Comparison of ENCODE assay signal across 13 mouse cellular contexts in the genomic region with DNA sequence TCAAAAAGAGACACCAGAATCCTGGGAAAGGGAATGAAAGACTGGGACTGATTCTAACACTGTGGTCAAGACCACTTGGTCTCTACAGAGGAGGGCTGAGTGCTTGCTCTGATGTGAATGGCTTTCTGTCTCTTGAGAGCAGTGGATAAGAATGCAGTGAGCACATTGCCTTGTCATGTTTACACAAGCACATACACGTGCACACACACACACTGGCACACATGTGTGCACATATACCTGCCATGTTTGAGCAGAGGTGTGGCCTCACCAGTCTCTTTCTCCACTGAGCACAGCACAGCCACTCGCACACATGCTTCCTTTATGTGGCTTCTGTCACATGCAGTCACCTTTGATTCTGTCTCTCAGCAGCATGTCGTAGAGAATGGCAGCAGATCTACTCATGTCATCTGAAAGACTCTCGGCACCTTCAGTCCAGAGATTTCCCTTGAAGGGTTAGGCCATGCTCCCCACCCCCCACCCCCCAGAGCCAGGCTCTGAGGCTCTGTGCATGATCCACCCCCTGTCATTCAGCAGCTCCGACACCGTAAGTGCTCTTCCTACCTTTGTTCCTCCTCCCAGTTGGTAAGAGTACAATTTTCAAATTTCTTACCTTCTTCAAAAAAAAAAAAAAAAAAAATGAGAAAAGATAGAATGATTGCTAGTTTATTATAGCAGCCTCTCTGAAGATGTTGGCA.
DNase-seq lines count a peak whose midpoint lies in the region; ATAC-seq and TF ChIP-seq lines count a peak whose summit lies in the region.
"Had no signal": no experiment of that assay in that cellular context is flagged by ENCODE, and none has a peak within 500 bp of the region (broad histone marks: within the 10 kb centered on the region; RNA-seq: fewer than 3 reads in every experiment).

No protein-coding gene starts in this region.

- no peak overlapping the region for H3K4me3 ChIP-seq in forebrain, embryonic 10.5 days
- H3K4me3 ChIP-seq in forebrain, embryonic 11.5 days (ENCODE audit: low read depth, low read length) = no peak overlapping the region
- H3K4me3 ChIP-seq in lung, postnatal 0 days (ENCODE audit: low read depth, low read length) = no peak overlapping the region
- H3K4me3 ChIP-seq in forebrain, embryonic 16.5 days (replicated peaks; ENCODE audit: low read length) = no peak overlapping the region
- H3K4me3 ChIP-seq: left cerebral cortex, adult 2 months; liver, embryonic 13.5 days had no signal

- H3K27ac ChIP-seq in forebrain, embryonic 10.5 days = 0 out of 2 replicates have a peak overlapping the region, but pooled peaks have one; percentile 16
- H3K27ac ChIP-seq in forebrain, embryonic 11.5 days (ENCODE audit: low read depth, low read length) = no peak overlapping the region
- no peak overlapping the region for H3K27ac ChIP-seq in lung, postnatal 0 days (ENCODE audit: low read length)
- no peak overlapping the region for H3K27ac ChIP-seq in forebrain, embryonic 16.5 days (ENCODE audit: low read length)
- H3K27ac ChIP-seq: liver, embryonic 13.5 days had no signal

- H3K4me2 ChIP-seq in forebrain, embryonic 11.5 days (ENCODE audit: low read depth, low read length, severe bottlenecking) = no peak overlapping the region
- H3K4me2 ChIP-seq in lung, postnatal 0 days (replicated peaks; ENCODE audit: low read depth, low read length) = no peak overlapping the region
- no peak overlapping the region for H3K4me2 ChIP-seq in forebrain, embryonic 16.5 days (ENCODE audit: low read length)
- H3K4me2 ChIP-seq: liver, embryonic 13.5 days had no signal

- no peak for TF ChIP-seq EP300 in lung, postnatal 0 days (IDR thresholded peaks at IDR 0.05)

- no peak overlapping the region for H3K9ac ChIP-seq in forebrain, embryonic 11.5 days (ENCODE audit: low read length)
- H3K9ac ChIP-seq in lung, postnatal 0 days (replicated peaks; ENCODE audit: low read depth) = no peak overlapping the region
- H3K9ac ChIP-seq in forebrain, embryonic 16.5 days (replicated peaks; ENCODE audit: low read depth, low read length) = no peak overlapping the region
- H3K9ac ChIP-seq: liver, embryonic 13.5 days had no signal

- no peaks in the 10 kb centered on the region for H3K27me3 ChIP-seq in forebrain, embryonic 10.5 days (ENCODE audit: poor library complexity, severe bottlenecking)
- H3K27me3 ChIP-seq in forebrain, embryonic 11.5 days (ENCODE audit: control insufficient read depth, insufficient read depth, low read length) = no peaks in the 10 kb centered on the region
- no peaks in the 10 kb centered on the region for H3K27me3 ChIP-seq in lung, postnatal 0 days (replicated peaks; ENCODE audit: insufficient read depth, low read length)
- no peaks in the 10 kb centered on the region for H3K27me3 ChIP-seq in forebrain, embryonic 16.5 days (replicated peaks; ENCODE audit: control insufficient read depth, insufficient read depth, low read length)
- H3K27me3 ChIP-seq: CH12.LX; liver, embryonic 13.5 days had no signal

- no peak for TF ChIP-seq CTCF in lung, postnatal 0 days (IDR thresholded peaks at IDR 0.05)

- H3K4me1 ChIP-seq in forebrain, embryonic 10.5 days = peaks cover 14% of the 10 kb centered on the region
- H3K4me1 ChIP-seq in forebrain, embryonic 11.5 days (replicated peaks; ENCODE audit: control insufficient read depth, insufficient read depth, low read length) = no peaks in the 10 kb centered on the region
- H3K4me1 ChIP-seq in lung, postnatal 0 days (ENCODE audit: insufficient read depth, low read depth, low read length) = no peaks in the 10 kb centered on the region
- H3K4me1 ChIP-seq in forebrain, embryonic 16.5 days (replicated peaks; ENCODE audit: control insufficient read depth, insufficient read depth, low read length) = peaks cover 12% of the 10 kb centered on the region
- H3K4me1 ChIP-seq: liver, embryonic 13.5 days had no signal

- ATAC-seq in forebrain, embryonic 11.5 days (replicated peaks; ENCODE audit: low FRiP score) = no peak
- ATAC-seq in lung, postnatal 0 days = peak; percentile 62
- ATAC-seq in forebrain, embryonic 16.5 days = peak; percentile 41; the same call in 1 of the 2 replicates

- H3K36me3 ChIP-seq in forebrain, embryonic 10.5 days (replicated peaks) = no peaks in the 10 kb centered on the region
- no peaks in the 10 kb centered on the region for H3K36me3 ChIP-seq in forebrain, embryonic 11.5 days (ENCODE audit: control insufficient read depth, insufficient read depth, low read length)
- no peaks in the 10 kb centered on the region for H3K36me3 ChIP-seq in lung, postnatal 0 days (ENCODE audit: insufficient read depth, low read length)
- no peaks in the 10 kb centered on the region for H3K36me3 ChIP-seq in forebrain, embryonic 16.5 days (ENCODE audit: control insufficient read depth, insufficient read depth)
- H3K36me3 ChIP-seq: liver, embryonic 13.5 days had no signal

- no peaks in the 10 kb centered on the region for H3K9me3 ChIP-seq in forebrain, embryonic 10.5 days
- no peaks in the 10 kb centered on the region for H3K9me3 ChIP-seq in forebrain, embryonic 11.5 days (ENCODE audit: control insufficient read depth, low read length)
- H3K9me3 ChIP-seq in lung, postnatal 0 days (ENCODE audit: low read length) = no peaks in the 10 kb centered on the region
- no peaks in the 10 kb centered on the region for H3K9me3 ChIP-seq in forebrain, embryonic 16.5 days (ENCODE audit: control insufficient read depth, low read length)
- H3K9me3 ChIP-seq: liver, embryonic 13.5 days had no signal

- DNase-seq in forebrain, embryonic 10.5 days (ENCODE audit: extremely low spot score, low spot score) = no peak
- DNase-seq in forebrain, embryonic 11.5 days (ENCODE audit: low spot score) = no peak
- DNase-seq in lung, postnatal 0 days (ENCODE audit: low spot score) = peak; percentile 16
- no peak for DNase-seq in lung, adult 18-20 months
- DNase-seq in naive thymus-derived CD4-positive, alpha-beta T cell, adult 2 months (ENCODE audit: low read depth) = peak; percentile 16
- no peak for DNase-seq in gastrocnemius, adult 18-20 months (ENCODE audit: low spot score)
- DNase-seq in layer of hippocampus, adult 8-10 months (ENCODE audit: low spot score in 2 of 2) = no peak
- DNase-seq: adrenal gland, postnatal 10 days; cerebellum, postnatal 10 days; liver, embryonic 13.5 days had no signal

- WGBS in forebrain, embryonic 10.5 days = 82% methylated on average over 6 of the region's 6 CpGs
- WGBS in forebrain, embryonic 11.5 days = 74% methylated on average over 6 of the region's 6 CpGs
- 55% methylated on average over 6 of the region's 6 CpGs for WGBS in lung, postnatal 0 days
- WGBS in forebrain, embryonic 16.5 days = 65% methylated on average over 6 of the region's 6 CpGs

Comparison
In these comparisons a context has a peak if more than half of its experiments do, and no peak if none do; other contexts are left out.
1. DNase-seq: peak in lung, postnatal 0 days (single experiment) and naive thymus-derived CD4-positive, alpha-beta T cell, adult 2 months (single experiment); none in forebrain, embryonic 10.5 days (single experiment), forebrain, embryonic 11.5 days (single experiment), lung, adult 18-20 months (0 of 2), gastrocnemius, adult 18-20 months (single experiment) and layer of hippocampus, adult 8-10 months (0 of 2).